Mouse (Mus musculus): ENCODE measurements around the gene Ces1a. TPM values are rescaled to one million over a fixed set of nuclear protein-coding genes. Genes with fewer than 3 reads are reported as not detected.

Ces1a gene
- polyA plus RNA-seq, 1 experiment from 2014 or later = not detected

DNA sequence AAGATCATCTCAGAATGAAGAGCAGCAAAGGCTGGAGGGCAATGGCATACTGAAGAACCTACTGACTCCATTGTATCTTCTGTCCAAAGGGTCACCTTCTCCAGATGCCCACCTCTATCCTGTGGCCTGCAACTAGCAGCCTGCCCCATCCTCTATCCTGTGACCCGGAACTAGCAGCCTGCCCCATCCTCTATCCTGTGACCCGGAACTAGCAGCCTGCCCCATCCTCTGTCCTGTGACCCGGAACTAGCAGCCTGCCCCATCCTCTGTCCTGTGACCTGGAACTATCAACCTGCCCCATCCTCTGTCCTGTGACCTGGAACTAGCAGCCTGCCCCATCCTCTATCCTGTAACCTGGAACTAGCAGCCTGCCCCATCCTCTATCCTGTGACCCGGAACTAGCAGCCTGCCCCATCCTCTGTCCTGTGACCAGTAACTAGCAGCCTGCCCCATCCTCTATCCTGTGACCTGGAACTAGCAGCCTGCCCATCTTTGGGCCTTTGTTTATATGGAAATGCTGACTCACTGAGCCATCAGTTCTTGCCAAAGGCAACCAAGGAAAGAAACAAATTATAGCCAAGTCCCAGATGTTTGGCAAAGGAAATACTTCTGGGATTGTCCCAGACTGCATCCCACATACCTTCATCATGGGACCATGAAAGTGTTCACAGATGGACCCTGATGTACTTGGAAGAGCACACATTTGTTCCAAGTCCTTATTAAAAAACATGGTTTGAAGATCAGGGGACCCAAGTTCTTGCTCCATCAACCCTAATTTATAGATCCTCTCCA, 7.0 kb downstream of the Ces1a start:
- no peaks in the 10 kb centered on the region for H3K9me3 ChIP-seq (replicated peaks)
- ATAC-seq = no peak
- H3K4me3 ChIP-seq = no peak overlapping the region
- no peaks in the 10 kb centered on the region for H3K27me3 ChIP-seq
- 84% methylated on average over 4 of the region's 4 CpGs for WGBS
- H3K27ac ChIP-seq = no peak overlapping the region
- no peak overlapping the region for H3K4me2 ChIP-seq
- H3K9ac ChIP-seq = no peak overlapping the region
- no peaks in the 10 kb centered on the region for H3K4me1 ChIP-seq
- H3K36me3 ChIP-seq (ENCODE audit: poor library complexity, severe bottlenecking) = no peaks in the 10 kb centered on the region

DNA sequence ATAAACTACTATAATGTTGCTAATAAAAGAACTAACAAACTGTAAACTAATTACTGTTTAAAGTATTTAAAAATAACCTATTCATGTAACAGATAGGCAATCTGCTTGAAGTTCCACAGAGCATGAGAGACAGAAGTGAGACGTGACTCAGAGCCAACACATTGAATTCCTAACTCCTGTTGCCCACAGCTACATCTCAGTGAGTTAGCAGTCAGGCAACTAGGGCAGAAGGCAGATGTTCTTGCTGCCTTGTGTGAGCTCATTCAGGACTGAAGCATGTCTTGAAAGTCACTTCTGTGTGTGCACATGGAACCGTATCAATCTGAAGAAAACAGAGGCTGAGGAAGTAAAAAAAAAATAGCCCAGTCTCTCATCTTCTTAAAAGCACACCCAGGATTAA, 7.7 kb downstream of the Ces1a start:
- no peaks in the 10 kb centered on the region for H3K4me1 ChIP-seq
- H3K27ac ChIP-seq = no peak overlapping the region
- H3K4me2 ChIP-seq = no peak overlapping the region
- 74% methylated on average over 2 of the region's 2 CpGs for WGBS
- no peak overlapping the region for H3K4me3 ChIP-seq
- H3K27me3 ChIP-seq = no peaks in the 10 kb centered on the region
- ATAC-seq = no peak
- H3K9me3 ChIP-seq (replicated peaks) = no peaks in the 10 kb centered on the region
- H3K36me3 ChIP-seq (ENCODE audit: poor library complexity, severe bottlenecking) = no peaks in the 10 kb centered on the region
- H3K9ac ChIP-seq = no peak overlapping the region

DNA sequence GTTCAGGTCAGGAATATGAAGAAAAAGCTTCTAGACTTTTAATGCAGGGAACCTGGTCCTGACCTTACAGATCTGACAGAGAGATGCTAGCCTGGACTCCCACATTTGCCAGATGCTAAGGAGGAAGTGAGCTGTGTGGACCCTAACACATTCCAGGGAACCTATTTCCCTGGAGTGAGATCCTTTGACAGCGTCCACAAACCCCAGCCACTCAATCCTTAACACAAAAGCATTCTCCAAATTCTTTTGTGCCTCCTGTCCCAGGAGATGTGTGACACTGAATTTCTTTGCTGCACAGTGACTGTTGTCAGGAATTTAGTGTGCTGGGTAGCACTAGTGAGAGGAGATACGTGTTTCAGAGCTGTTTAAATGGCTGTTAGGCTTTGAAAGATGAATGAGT, 9.2 kb downstream of the Ces1a start:
- H3K4me2 ChIP-seq = no peak overlapping the region
- H3K27ac ChIP-seq = no peak overlapping the region
- no peaks in the 10 kb centered on the region for H3K36me3 ChIP-seq (ENCODE audit: poor library complexity, severe bottlenecking)
- no peaks in the 10 kb centered on the region for H3K4me1 ChIP-seq
- no peak for ATAC-seq
- no peak overlapping the region for H3K9ac ChIP-seq
- 8% methylated on average over 2 of the region's 2 CpGs for WGBS
- H3K9me3 ChIP-seq (replicated peaks) = no peaks in the 10 kb centered on the region
- no peak overlapping the region for H3K4me3 ChIP-seq
- H3K27me3 ChIP-seq = no peaks in the 10 kb centered on the region

DNA sequence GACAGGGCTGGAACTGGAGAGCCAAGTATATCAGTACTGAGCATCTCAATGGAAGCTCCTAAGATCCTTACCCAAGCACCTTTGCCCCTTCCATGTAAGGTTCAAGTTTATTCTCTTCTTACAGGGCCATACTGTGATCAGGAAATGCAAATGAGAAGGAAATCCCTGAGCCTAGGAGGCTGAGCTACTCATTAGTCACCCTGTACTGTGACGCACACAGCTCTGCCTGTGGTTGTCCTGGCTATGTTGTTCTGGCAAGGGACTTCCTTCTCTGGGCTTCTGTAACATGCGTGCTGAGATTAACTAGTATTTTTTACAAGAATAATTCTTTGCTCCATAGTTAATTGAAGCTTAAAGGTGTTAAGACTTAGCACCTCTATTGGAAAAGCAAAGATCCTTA, 17.3 kb downstream of the Ces1a start:
- ATAC-seq = no peak

DNA sequence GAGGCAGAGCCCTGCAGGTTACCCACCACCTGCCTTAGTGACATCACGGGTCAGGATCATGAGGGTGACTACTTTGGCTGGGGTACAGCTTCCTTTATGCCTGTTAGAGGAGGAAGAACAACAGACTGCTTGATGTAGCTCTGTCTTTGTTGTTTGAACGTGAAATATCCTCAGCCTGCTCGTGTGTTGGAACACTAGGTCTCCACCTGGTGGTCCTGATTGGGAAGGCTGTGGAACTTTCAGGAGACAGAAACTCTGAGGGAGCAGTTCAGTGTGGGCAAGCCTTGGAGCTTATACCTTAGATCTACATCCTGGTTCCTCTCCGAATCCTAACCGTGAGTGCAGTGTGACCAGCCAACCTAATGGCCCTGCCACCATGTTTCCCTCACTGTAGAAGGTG, 26.3 kb downstream of the Ces1a start:
- no peak overlapping the region for H3K27ac ChIP-seq
- no peaks in the 10 kb centered on the region for H3K27me3 ChIP-seq
- no peaks in the 10 kb centered on the region for H3K36me3 ChIP-seq (ENCODE audit: poor library complexity, severe bottlenecking)
- WGBS = 77% methylated on average over 5 of the region's 5 CpGs
- H3K4me2 ChIP-seq = no peak overlapping the region
- H3K9ac ChIP-seq = no peak overlapping the region
- H3K9me3 ChIP-seq (replicated peaks) = no peaks in the 10 kb centered on the region
- no peak overlapping the region for H3K4me3 ChIP-seq
- H3K4me1 ChIP-seq = no peaks in the 10 kb centered on the region
- no peak for ATAC-seq

More for the DNA sequence above, 17.3 kb downstream of the Ces1a start:
- Histone ChIP-seq H3K27ac (no peak overlapping the region), H3K27me3 (no peaks in the 10 kb centered on the region), H3K4me2 (no peak overlapping the region), H3K9me3 (replicated peaks) (no peaks in the 10 kb centered on the region), H3K4me1 (no peaks in the 10 kb centered on the region), H3K4me3 (no peak overlapping the region), H3K9ac (no peak overlapping the region), H3K36me3 (ENCODE audit: poor library complexity, severe bottlenecking) (no peaks in the 10 kb centered on the region)
- 77% methylated on average over 2 of the region's 2 CpGs for WGBS

DNA sequence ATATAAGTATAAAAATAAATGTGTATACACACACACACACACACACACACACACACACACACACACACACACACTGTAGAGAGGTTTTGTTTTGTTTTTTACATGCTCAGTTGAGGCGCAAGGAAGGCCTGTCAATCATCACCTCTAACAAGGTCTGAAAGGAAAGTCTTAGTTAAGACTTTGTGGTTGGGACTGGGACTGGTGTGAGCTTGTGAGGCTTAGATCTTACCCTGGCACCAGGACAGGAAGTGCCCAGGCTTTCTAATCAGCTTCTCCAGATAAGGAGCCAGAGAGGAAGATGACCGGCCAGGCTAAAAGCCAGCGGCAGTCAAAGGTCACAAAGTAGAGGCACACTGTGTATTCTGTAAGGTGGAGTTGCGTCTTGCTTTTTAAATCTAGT, 33.7 kb downstream of the Ces1a start:
- Histone ChIP-seq H3K4me1 (no peaks in the 10 kb centered on the region), H3K36me3 (ENCODE audit: poor library complexity, severe bottlenecking) (no peaks in the 10 kb centered on the region), H3K9me3 (replicated peaks) (no peaks in the 10 kb centered on the region), H3K9ac (no peak overlapping the region), H3K27ac (no peak overlapping the region), H3K4me2 (no peak overlapping the region), H3K4me3 (no peak overlapping the region), H3K27me3 (no peaks in the 10 kb centered on the region)
- ATAC-seq = no peak
- WGBS = 90% methylated on average over 4 of the region's 4 CpGs

DNA sequence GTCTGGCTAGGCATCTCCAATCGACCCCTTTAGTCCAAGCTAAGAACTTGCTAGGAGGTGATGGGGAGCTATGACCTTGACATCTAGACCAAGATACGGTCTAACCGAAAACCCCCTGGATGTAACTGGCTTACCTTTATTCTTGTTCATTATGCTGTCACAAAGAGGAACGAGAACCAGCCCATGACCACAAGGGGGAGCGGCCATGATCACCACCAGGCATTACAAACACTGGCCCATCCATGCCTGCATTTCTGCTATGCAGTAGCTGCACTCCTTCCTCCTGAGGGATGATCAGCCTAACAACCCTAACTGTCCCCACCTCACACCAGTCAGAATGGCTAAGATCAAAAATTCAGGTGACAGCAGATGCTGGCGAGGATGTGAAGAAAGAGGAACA, 35.8 kb downstream of the Ces1a start:
- WGBS = 74% methylated on average over 6 of the region's 6 CpGs
- Histone ChIP-seq H3K9me3 (replicated peaks) (no peaks in the 10 kb centered on the region), H3K4me2 (no peak overlapping the region), H3K27me3 (no peaks in the 10 kb centered on the region), H3K4me1 (no peaks in the 10 kb centered on the region), H3K27ac (no peak overlapping the region), H3K9ac (no peak overlapping the region), H3K36me3 (ENCODE audit: poor library complexity, severe bottlenecking) (no peaks in the 10 kb centered on the region), H3K4me3 (no peak overlapping the region)
- no peak for ATAC-seq

DNA sequence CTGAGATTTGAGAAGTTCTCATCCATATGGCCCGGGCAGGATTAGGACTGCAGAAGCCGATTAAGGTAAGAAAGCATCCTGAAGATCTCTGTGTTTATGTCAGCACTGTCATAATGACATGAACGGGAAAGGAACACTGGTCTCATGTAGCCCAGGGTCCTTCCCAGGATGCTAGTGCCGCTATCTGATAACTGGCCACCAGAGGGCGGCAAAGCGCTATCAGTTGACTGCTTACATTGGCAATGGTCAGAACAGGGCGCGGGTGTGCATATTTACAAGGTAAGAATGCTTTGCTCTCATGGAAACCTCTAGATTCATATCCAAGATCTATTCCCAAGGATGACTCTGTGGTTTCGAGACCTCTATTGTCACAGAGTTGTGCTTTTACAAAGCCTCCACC, 36.6 kb downstream of the Ces1a start:
- ATAC-seq = peak; percentile 88
- H3K9ac ChIP-seq = no peak overlapping the region
- no peaks in the 10 kb centered on the region for H3K36me3 ChIP-seq (ENCODE audit: poor library complexity, severe bottlenecking)
- H3K27ac ChIP-seq = no peak overlapping the region
- no peaks in the 10 kb centered on the region for H3K4me1 ChIP-seq
- 11% methylated on average over 9 of the region's 9 CpGs for WGBS
- H3K27me3 ChIP-seq = no peaks in the 10 kb centered on the region; the same call in 1 of the 2 replicates
- no peak overlapping the region for H3K4me2 ChIP-seq
- no peaks in the 10 kb centered on the region for H3K9me3 ChIP-seq (replicated peaks)
- H3K4me3 ChIP-seq = no peak overlapping the region

DNA sequence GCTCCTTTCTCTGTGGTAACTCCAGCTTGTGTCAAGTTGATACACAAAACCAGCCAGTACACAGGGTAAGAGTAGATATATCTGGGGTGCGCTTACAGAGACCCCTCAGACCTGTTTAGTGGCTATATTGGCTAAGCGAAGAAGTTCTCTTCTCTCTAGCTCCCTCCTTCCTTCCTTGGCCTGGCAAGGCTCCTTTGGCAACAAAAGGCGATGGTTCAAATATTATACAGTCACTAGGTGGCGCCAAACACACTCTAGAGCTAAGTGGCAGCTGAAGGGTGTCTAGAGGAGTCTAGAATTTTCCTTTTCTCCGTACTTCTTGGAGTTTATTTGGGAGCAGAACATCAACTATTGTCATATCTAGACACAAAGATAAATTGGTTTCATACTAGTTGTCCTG, 37.7 kb downstream of the Ces1a start:
- no peak overlapping the region for H3K27ac ChIP-seq
- no peak overlapping the region for H3K9ac ChIP-seq
- no peaks in the 10 kb centered on the region for H3K4me1 ChIP-seq
- H3K27me3 ChIP-seq = no peaks in the 10 kb centered on the region; the same call in 1 of the 2 replicates
- 0 out of 2 replicates have a peak, but pooled peaks have one; percentile 8 for ATAC-seq
- H3K9me3 ChIP-seq (replicated peaks) = no peaks in the 10 kb centered on the region
- 35% methylated on average over 5 of the region's 5 CpGs for WGBS
- no peak overlapping the region for H3K4me2 ChIP-seq
- no peak overlapping the region for H3K4me3 ChIP-seq
- H3K36me3 ChIP-seq (ENCODE audit: poor library complexity, severe bottlenecking) = no peaks in the 10 kb centered on the region

DNA sequence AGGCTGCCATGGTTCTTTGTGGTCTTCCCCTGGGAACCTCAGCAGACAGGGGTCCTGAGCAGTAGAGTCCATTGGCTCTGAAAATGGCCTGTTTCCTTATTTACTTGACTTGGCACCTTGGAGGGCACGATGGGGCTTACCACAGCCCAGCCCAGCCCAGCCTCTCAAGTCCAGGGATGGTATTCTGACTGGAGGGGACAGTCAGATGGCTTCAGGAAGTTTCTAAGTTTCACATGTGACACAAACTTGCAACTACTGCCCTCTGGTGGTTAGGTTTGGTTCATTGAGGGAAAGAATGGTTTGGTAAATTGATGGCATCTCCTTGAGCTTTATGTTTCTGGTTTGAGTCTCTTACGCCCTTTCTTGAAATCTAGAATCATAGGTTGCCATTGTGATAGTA, 49.4 kb downstream of the Ces1a start:
- ATAC-seq = peak; percentile 48; the same call in 1 of the 2 replicates
- H3K36me3 ChIP-seq (ENCODE audit: poor library complexity, severe bottlenecking) = no peaks in the 10 kb centered on the region
- 41% methylated on average over 2 of the region's 2 CpGs for WGBS
- H3K4me3 ChIP-seq = no peak overlapping the region
- no peak overlapping the region for H3K4me2 ChIP-seq
- H3K27me3 ChIP-seq = 0 out of 2 replicates have a peak, but pooled peaks cover 3% of the 10 kb centered on the region
- H3K9me3 ChIP-seq (replicated peaks) = no peaks in the 10 kb centered on the region
- H3K27ac ChIP-seq = no peak overlapping the region
- H3K4me1 ChIP-seq = no peaks in the 10 kb centered on the region
- no peak overlapping the region for H3K9ac ChIP-seq

DNA sequence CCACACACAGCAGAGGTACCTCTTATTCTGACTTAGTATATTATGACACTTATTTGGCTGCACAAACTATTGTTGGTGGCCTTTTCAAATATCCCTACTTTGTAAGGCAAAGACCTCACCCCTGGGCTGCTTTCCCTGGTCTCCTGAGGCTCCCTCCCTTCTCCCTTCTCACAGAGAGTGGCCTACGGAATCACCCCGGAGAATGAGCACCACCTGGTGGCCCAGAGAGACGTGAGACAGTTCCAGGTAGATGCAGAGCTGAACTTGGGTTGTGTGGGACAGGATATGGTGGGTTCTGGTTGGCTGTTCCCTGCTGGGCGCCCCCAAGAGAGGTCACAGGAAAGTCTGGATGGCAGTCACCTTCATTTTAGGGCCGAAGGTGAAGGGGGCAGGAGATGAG, 51.2 kb downstream of the Ces1a start:
- Histone ChIP-seq H3K4me1 (no peaks in the 10 kb centered on the region), H3K27me3 (0 out of 2 replicates have a peak, but pooled peaks cover 3% of the 10 kb centered on the region), H3K4me3 (no peak overlapping the region), H3K27ac (no peak overlapping the region), H3K36me3 (ENCODE audit: poor library complexity, severe bottlenecking) (no peaks in the 10 kb centered on the region), H3K4me2 (no peak overlapping the region), H3K9me3 (replicated peaks) (no peaks in the 10 kb centered on the region), H3K9ac (no peak overlapping the region)
- 36% methylated on average over 5 of the region's 5 CpGs for WGBS
- ATAC-seq = no peak

DNA sequence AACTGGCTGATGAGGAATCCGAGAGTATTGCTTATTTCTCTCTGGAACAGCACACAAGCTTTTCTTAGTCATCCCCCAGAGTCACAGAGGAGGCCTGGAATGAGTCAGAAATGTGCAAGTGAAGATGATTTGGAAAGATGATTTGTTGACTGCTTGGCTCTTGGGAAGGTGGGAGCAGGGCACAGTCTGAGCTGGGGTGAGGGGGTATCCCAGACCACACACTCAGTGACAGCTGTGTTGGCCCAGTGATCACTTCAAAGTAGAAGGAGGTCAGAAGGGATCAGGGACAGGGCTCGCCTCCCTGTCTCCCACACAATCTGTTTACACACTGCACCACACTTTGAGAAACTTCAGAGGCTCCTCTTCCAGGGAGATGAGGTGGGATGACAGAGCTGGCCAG, 63.6 kb downstream of the Ces1a start:
- no peaks in the 10 kb centered on the region for H3K36me3 ChIP-seq (ENCODE audit: poor library complexity, severe bottlenecking)
- H3K4me1 ChIP-seq = no peaks in the 10 kb centered on the region
- ATAC-seq = no peak
- no peak overlapping the region for H3K9ac ChIP-seq
- H3K27ac ChIP-seq = no peak overlapping the region
- H3K4me2 ChIP-seq = no peak overlapping the region
- no peaks in the 10 kb centered on the region for H3K9me3 ChIP-seq (replicated peaks)
- H3K27me3 ChIP-seq = 0 out of 2 replicates have a peak, but pooled peaks cover 3% of the 10 kb centered on the region
- 68% methylated on average over 2 of the region's 2 CpGs for WGBS
- H3K4me3 ChIP-seq = no peak overlapping the region

DNA sequence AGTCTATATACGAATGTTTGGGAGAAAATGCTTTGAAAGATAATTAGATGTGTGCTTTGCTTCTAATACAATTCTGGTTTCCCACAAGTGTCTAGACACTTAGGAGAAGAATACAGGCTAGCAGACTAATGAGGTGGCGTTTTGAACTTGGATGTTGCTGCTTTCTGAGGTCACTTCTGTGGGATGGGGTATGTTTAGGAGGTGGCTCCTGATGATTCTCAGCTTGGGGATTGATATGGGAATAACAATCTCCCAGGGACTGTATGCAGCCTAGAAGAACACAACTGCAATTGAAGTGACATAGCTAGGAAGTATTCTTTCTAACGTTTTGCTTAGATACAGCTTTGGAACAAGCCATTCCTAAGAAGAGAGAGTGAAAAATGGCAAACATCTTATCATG, 65.5 kb downstream of the Ces1a start:
- no peak for ATAC-seq
- 0 out of 2 replicates have a peak, but pooled peaks cover 3% of the 10 kb centered on the region for H3K27me3 ChIP-seq
- no peak overlapping the region for H3K4me3 ChIP-seq
- H3K27ac ChIP-seq = no peak overlapping the region
- H3K9me3 ChIP-seq (replicated peaks) = no peaks in the 10 kb centered on the region
- WGBS = 81% methylated on average over 3 of the region's 3 CpGs
- no peaks in the 10 kb centered on the region for H3K4me1 ChIP-seq
- no peak overlapping the region for H3K9ac ChIP-seq
- no peak overlapping the region for H3K4me2 ChIP-seq
- H3K36me3 ChIP-seq (ENCODE audit: poor library complexity, severe bottlenecking) = no peaks in the 10 kb centered on the region

Data from forebrain, embryonic 13.5 days (tissue).